Mouse (Mus musculus) embryonic fibroblast, embryonic 13.5 days (primary cell): ENCODE measurements around the gene Gas7. TPM values are rescaled to one million over a fixed set of nuclear protein-coding genes. Genes with fewer than 3 reads are reported as not detected.
A peak's percentile ranks its signal among the peaks of the same experiment; 100 is the strongest.

Experiments used
- H3K27ac ChIP-seq: 2 replicates; pipeline ENCODE4 v1.5.1; 2012; ENCODE audit warnings: low read length, control low read depth, inconsistent platforms; ENCODE audit not compliant: insufficient read depth
- H3K4me1 ChIP-seq: 2 replicates; pipeline ENCODE4 v1.6.1; 2011; ENCODE audit warnings: low read length; ENCODE audit not compliant: control insufficient read depth, insufficient read depth
- H3K4me3 ChIP-seq: 2 replicates; pipeline ENCODE4 v1.5.1; 2011; ENCODE audit warnings: mild to moderate bottlenecking, control low read depth, low read length; ENCODE audit not compliant: insufficient read depth
- CTCF ChIP-seq: IDR thresholded peaks from 2 replicates; pipeline ENCODE4 v1.5.1; 2011; ENCODE audit warnings: mild to moderate bottlenecking, control low read depth, low read length, moderate library complexity, borderline replicate concordance; ENCODE audit not compliant: insufficient read depth
- POLR2A ChIP-seq: IDR thresholded peaks from 2 replicates; pipeline ENCODE4 v1.6.1; 2011; ENCODE audit warnings: low read depth, mild to moderate bottlenecking, control low read depth, low read length, moderate library complexity
- polyA plus RNA-seq: library from polyadenylated mRNA; stranded (reverse); fragments of >200 nt; gene quantifications from 2 replicates; pipeline ENCODE4 v1.2.4, GENCODE M21; 2011; ENCODE audit warnings: low read depth; ENCODE audit not compliant: missing spikeins, insufficient read length

Gas7 gene
- polyA plus RNA-seq, 1 experiment = 22.7 TPM

DNA sequence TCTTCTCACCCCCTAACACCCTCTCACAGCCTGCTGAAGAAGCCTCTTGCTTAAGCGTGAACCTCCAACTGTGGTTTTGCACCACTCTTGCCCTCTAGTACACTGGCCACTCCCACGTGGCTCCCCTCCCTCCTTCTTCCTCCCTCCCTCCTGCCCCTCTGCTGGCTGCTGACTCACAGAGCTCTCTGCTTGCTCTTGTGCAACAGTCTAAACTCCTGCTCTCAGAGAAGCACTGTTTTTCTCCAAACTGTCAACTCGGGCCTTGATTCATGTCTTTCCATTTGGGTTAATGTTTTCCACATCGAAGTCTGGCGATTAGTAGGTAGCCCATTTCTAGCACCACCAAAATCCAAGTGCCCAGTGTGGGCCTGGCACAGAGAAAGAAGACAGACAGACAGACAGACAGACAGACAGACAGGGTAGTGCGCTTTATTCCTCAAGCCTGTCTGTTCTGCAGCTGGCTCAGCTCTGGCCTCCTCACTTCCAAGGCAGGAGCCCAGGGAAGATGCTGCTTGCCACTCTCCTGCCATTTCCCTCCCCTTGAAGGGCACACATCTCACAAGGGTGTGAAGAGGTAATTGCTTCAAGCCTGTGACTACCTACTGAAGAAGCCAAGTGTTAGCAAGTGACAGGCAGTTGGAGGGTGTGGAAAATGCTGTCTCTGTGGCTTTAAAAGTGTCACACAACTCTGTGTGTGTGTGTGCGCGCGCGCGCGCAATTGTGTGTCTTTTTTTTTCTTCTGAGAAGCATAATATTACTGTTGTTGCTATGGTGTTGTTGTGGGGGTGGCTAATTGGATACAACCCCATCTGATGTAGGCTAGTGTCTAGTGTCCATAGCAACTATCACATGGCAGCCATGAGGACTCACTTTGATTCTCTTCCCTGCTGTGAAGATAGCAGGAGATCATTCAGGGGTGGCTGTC lies 71.6 kb downstream of the Gas7 start:
- Histone ChIP-seq H3K4me1 (peaks cover 21% of the 10 kb centered on the region), H3K27ac (peak overlapping the region; percentile 79), H3K4me3 (no peak overlapping the region)
- TF ChIP-seq POLR2A (peak; percentile 31; the same call in 1 of the 2 replicates), CTCF (no peak)

DNA sequence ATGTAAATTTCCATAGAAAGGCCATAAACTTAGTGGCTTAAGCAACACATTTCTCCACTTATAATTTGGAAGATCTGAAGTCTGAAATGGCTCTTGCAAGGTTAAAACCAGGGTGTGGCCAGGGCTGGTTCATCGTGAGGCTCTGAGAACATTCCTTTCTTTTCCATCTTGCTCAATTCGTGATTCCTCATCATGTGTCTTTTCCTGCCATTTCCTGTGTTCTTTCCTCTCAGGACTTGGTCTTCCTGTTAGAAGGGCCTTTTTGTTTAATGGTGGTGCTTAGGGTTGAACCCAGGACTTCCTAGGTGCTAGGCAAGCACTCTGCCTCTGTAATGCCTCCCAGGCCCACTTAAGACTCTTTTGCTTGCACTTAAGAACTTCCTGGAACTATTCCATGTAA lies 76.0 kb downstream of the Gas7 start:
- TF ChIP-seq POLR2A = no peak
- no peak for TF ChIP-seq CTCF

DNA sequence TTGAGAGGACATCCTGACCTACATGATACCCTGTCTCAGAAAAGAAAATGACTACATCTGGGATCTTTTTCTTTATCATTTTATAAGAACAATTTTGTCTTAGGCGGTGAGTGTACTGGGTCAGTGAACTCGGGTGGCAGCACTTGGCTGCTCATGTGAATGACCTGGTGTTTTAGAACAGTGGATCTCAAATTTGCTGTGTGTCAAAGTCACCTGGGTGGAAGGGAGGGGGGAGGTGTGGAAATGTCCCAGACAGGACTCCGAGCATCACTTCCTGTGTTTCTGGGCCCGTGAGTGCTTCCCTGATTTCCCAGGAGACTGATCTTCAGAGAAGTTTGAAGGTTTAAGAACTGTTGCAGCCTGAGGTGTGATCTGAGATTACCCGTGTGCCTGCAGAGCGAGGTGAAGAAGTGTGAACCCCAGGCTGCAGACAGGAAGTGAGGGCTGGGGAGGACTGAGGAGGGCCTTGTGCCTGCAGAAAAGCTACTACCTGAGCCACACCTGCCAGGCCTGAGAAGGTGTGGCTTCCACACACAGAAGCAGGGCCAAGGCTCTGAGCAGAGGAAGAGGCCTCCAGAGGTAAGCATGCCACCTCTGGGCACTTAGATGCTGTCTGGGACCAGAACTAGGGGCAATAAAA lies 76.8 kb downstream of the Gas7 start:
- no peak for TF ChIP-seq POLR2A
- TF ChIP-seq CTCF = no peak
- no peak overlapping the region for H3K27ac ChIP-seq
- peaks cover 15% of the 10 kb centered on the region for H3K4me1 ChIP-seq
- no peak overlapping the region for H3K4me3 ChIP-seq

More for the DNA sequence above, 76.0 kb downstream of the Gas7 start:
- no peak overlapping the region for H3K4me3 ChIP-seq
- peaks cover 20% of the 10 kb centered on the region for H3K4me1 ChIP-seq
- H3K27ac ChIP-seq = no peak overlapping the region

DNA sequence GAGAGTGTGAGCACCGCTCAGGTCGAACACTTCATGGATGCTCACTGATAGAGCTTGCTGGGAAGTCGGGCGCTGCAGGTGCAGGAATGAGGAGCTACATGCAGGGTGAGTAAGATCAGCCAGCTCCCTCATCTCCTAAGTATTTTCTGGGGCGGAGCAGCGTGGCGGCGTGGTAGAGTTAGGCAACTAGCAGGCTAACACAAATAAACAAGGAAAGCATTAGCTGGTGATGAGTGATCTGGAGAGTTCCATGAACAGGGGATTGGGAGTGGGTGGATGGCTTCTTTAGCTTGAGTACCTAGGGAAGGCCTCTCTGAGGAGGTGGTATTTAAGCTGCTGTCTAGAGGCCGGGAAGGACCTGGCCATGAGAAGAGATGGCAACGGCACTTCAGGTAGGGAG lies 77.5 kb downstream of the Gas7 start:
- TF ChIP-seq CTCF (no peak), POLR2A (no peak)
- Histone ChIP-seq H3K4me3 (no peak overlapping the region), H3K27ac (no peak overlapping the region), H3K4me1 (peaks cover 10% of the 10 kb centered on the region)

DNA sequence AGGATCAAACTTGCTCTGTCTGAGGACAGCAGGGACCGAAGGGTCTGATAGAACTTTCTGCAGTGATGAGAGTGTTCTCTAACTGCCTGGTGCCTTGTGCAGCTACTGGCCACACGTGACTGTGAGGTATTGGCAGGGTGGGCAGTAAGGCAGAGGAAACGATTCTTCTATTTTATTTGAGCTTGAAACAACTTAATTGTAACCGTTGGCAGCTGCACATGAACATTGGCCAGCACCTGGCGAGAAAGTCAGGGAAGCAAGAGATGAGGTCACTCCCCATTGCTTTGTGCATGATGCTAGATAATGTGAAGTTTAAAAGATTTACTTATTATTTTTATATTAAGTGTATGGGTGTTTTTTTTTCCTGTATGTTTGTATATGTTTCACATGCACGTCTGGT lies 77.9 kb downstream of the Gas7 start:
- H3K27ac ChIP-seq = no peak overlapping the region
- TF ChIP-seq POLR2A (no peak), CTCF (no peak)
- peaks cover 10% of the 10 kb centered on the region for H3K4me1 ChIP-seq
- no peak overlapping the region for H3K4me3 ChIP-seq

- Histone ChIP-seq H3K4me1 (peaks cover 19% of the 10 kb centered on the region), H3K27ac (no peak overlapping the region), H3K4me3 (no peak overlapping the region)
- TF ChIP-seq POLR2A (no peak), CTCF (no peak)
Observed at GRCm38 (mm10) chr11:67535703-67536102, 80.5 kb downstream of the Gas7 start.

DNA sequence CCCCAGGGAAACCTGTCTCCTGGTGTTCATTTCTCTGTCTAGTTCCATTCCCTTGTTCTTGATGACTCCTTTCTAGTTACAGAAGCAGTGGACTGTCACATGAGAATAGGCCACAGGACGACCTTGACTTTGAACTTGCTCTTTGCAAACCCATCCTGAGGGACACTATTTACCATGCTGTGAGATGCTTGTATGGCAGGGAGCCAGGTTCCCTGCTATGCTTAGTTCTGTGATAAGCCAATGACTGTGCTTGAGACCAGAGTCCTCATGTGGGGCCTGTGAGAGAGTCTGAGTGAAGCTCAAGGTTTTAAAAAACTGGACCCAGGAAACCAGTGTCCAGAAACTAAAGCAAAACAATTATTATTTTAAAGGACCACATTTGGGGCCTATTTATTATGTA lies 81.2 kb downstream of the Gas7 start:
- Histone ChIP-seq H3K27ac (no peak overlapping the region), H3K4me1 (peaks cover 16% of the 10 kb centered on the region), H3K4me3 (no peak overlapping the region)
- TF ChIP-seq CTCF (no peak), POLR2A (no peak)

DNA sequence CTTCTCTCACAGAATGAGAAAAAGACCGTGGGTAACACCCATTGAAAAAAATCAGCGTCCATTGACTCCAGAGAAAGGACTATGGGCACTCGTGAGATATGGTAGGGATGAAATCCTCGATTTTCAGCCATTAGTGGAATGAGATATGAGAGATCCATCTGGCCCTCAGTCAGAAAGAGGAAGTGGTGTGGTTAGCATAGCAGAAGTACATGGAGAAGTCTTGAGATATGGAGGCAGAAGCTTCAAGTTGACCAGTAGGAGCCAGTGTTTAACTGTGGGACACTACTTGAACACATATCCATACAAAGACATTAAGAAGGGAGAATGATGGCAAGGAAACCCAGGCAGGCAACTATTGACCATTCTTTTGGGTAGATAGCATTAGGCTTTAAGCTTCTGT lies 82.1 kb downstream of the Gas7 start:
- no peak overlapping the region for H3K27ac ChIP-seq
- TF ChIP-seq POLR2A (no peak), CTCF (no peak)
- H3K4me3 ChIP-seq = no peak overlapping the region
- H3K4me1 ChIP-seq = peaks cover 16% of the 10 kb centered on the region

DNA sequence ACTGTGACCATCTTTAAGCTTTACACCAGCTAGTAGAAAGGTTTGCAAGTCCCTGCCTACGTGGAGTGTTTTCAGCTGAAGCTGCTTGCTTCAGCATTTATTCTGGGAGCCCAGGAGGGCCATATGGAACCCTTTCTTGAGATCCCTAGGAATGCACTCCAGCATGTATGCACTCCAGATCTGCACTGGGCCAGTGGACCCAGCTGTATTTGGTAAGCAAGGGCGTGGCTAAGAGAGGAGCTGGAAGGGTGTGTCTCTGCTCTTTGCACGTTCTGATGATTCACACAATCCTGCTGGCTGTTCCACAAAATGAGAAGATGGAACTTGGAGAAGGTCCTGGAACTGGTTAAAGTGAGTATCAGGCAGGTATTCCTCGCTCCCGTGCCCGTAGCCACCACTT lies 83.3 kb downstream of the Gas7 start:
- TF ChIP-seq POLR2A (no peak), CTCF (no peak)
- Histone ChIP-seq H3K27ac (no peak overlapping the region), H3K4me3 (no peak overlapping the region), H3K4me1 (peaks cover 13% of the 10 kb centered on the region)
